Mouse (Mus musculus) kidney, embryonic 16.5 days (tissue): ENCODE data around the gene Gm47995. TPM values are rescaled to one million over a fixed set of nuclear protein-coding genes. Genes with fewer than 3 reads are reported as not detected.

Experiments
- ATAC-seq: fragments of 200-750 bp; cut with Nextera tagmentation; 2 replicates; pipeline ENCODE4 v1.8.0; 2017; ENCODE audit warnings: moderate TSS enrichment; ENCODE audit not compliant: low FRiP score, low TSS enrichment
- H3K27ac ChIP-seq: fragments of 300-500 bp; sonication (generic); 2 replicates; pipeline ENCODE4 v1.5.1; 2014; ENCODE audit warnings: low read length
- H3K27me3 ChIP-seq: fragments of 300-500 bp; sonication (generic); 2 replicates; pipeline ENCODE4 v1.6.1; 2014; ENCODE audit warnings: low read length, control low read depth, mixed read lengths; ENCODE audit not compliant: insufficient read depth
- H3K36me3 ChIP-seq: fragments of 300-500 bp; sonication (generic); 2 replicates; pipeline ENCODE4 v1.6.1; 2014; ENCODE audit warnings: low read length, control low read depth, mixed read lengths; ENCODE audit not compliant: insufficient read depth
- H3K4me1 ChIP-seq: fragments of 300-500 bp; sonication (generic); 2 replicates; pipeline ENCODE4 v1.6.1; 2014; ENCODE audit warnings: low read length, control low read depth, mixed read lengths; ENCODE audit not compliant: insufficient read depth
- H3K4me2 ChIP-seq: fragments of 300-500 bp; sonication (generic); replicated peaks from 2 replicates; pipeline ENCODE4 v1.6.1; 2014; ENCODE audit warnings: low read depth, low read length
- H3K4me3 ChIP-seq: fragments of 300-500 bp; sonication (generic); 2 replicates; pipeline ENCODE4 v1.5.1; 2014; ENCODE audit warnings: mild to moderate bottlenecking, low read length
- H3K9ac ChIP-seq: fragments of 300-500 bp; sonication (generic); replicated peaks from 2 replicates; pipeline ENCODE4 v1.6.1; 2014; ENCODE audit warnings: low read length
- H3K9me3 ChIP-seq: fragments of 300-500 bp; sonication (generic); 2 replicates; pipeline ENCODE4 v1.6.1; 2016; ENCODE audit warnings: low read length, control low read depth
- WGBS: fragments of 180-500 bp; shearing (Covaris S2); extraction: QIAGEN DNeasy Blood & Tissue Kit; methylation state at CpG from one replicate; pipeline ENCODE4 v1.1.7; 2014; 5-methylcytosine and 5-hydroxymethylcytosine counted together
- polyA plus RNA-seq: library from polyadenylated mRNA; unstranded; fragments of >200 nt; fragmentation: Nextera tagmentation; extraction: Ambion mirVana; gene quantifications from 2 replicates; pipeline ENCODE4 v1.2.1, GENCODE M21; 2015

Gene Gm47995
- polyA plus RNA-seq, 1 experiment from 2014 or later, result not detected

- WGBS, result 93% methylated on average over 5 of the region's 5 CpGs
- no peaks in the 10 kb centered on the region for H3K9me3 ChIP-seq
Observed at GRCm38 (mm10) chr1:151244013-151244412, 45.8 kb downstream of the Gm47995 start.

GRCm38 (mm10) chr1:151244761-151245160 lies 46.5 kb downstream of the Gm47995 start:
- Histone ChIP-seq H3K27me3 (no peaks in the 10 kb centered on the region), H3K36me3 (no peaks in the 10 kb centered on the region), H3K27ac (no peak overlapping the region), H3K4me2 (no peak overlapping the region), H3K4me1 (no peaks in the 10 kb centered on the region), H3K9ac (no peak overlapping the region), H3K4me3 (no peak overlapping the region), H3K9me3 (no peaks in the 10 kb centered on the region)
- ATAC-seq, result no peak
- 76% methylated on average over 4 of the region's 4 CpGs for WGBS

More at GRCm38 (mm10) chr1:151244013-151244412, 45.8 kb downstream of the Gm47995 start:
- H3K4me1 ChIP-seq, result no peaks in the 10 kb centered on the region
- no peaks in the 10 kb centered on the region for H3K27me3 ChIP-seq
- H3K27ac ChIP-seq, result no peak overlapping the region
- H3K4me3 ChIP-seq, result no peak overlapping the region
- no peak overlapping the region for H3K9ac ChIP-seq
- H3K4me2 ChIP-seq, result no peak overlapping the region
- no peaks in the 10 kb centered on the region for H3K36me3 ChIP-seq
- no peak for ATAC-seq

GRCm38 (mm10) chr1:151245165-151245564 lies 46.9 kb downstream of the Gm47995 start:
- Histone ChIP-seq H3K4me3 (no peak overlapping the region), H3K27me3 (no peaks in the 10 kb centered on the region), H3K36me3 (no peaks in the 10 kb centered on the region), H3K9me3 (no peaks in the 10 kb centered on the region), H3K4me2 (no peak overlapping the region), H3K9ac (no peak overlapping the region), H3K4me1 (no peaks in the 10 kb centered on the region), H3K27ac (no peak overlapping the region)
- WGBS, result 74% methylated on average over 10 of the region's 10 CpGs
- no peak for ATAC-seq

- H3K4me1 ChIP-seq, result 0 out of 2 replicates have a peak, but pooled peaks cover 2% of the 10 kb centered on the region
- H3K9me3 ChIP-seq, result no peaks in the 10 kb centered on the region
- H3K36me3 ChIP-seq, result no peaks in the 10 kb centered on the region
- no peak overlapping the region for H3K9ac ChIP-seq
- H3K4me3 ChIP-seq, result no peak overlapping the region
- no peak for ATAC-seq
- 46% methylated on average over 2 of the region's 2 CpGs for WGBS
- H3K27me3 ChIP-seq, result no peaks in the 10 kb centered on the region
- H3K4me2 ChIP-seq, result no peak overlapping the region
- H3K27ac ChIP-seq, result no peak overlapping the region
Observed at GRCm38 (mm10) chr1:151245846-151246245, 47.6 kb downstream of the Gm47995 start.

Other genes with a start within 250 kb of the Gm47995 start
- 21.9 and 23.6 TPM in 2 replicates for gene Hmcn1, start 205.0 kb upstream of the Gm47995 start, polyA plus RNA-seq
- gene Gm47985, start 15.9 kb upstream of the Gm47995 start, polyA plus RNA-seq, result 0.25 and 0.48 TPM in 2 replicates
- 0.86 and 0.91 TPM in 2 replicates for gene Gm8947, start 6.1 kb upstream of the Gm47995 start, polyA plus RNA-seq
- 1.4 and 1.9 TPM in 2 replicates for gene 3110040M04Rik, start 5.7 kb downstream of the Gm47995 start, polyA plus RNA-seq
- gene Gm47996, start 11.7 kb downstream of the Gm47995 start, polyA plus RNA-seq, result 0.67 TPM in 2 replicates
- 534 and 540 TPM in 2 replicates for gene Ivns1abp, start 146.0 kb downstream of the Gm47995 start, polyA plus RNA-seq
- gene Swt1, start 230.0 kb downstream of the Gm47995 start, polyA plus RNA-seq, result 17.1 and 23.7 TPM in 2 replicates
- 41.6 and 49.2 TPM in 2 replicates for gene Trmt1l, start 230.1 kb downstream of the Gm47995 start, polyA plus RNA-seq